Mouse (Mus musculus) MEL (cell line): ENCODE measurements at regions not wholly inside any gene's neighbourhood (a gene's known extent, or its start where the extent isn't known, plus 50 kb on each side); places are given as distances from the start of the nearest gene placed in this dataset.

Source experiments
- DNase-seq: peaks from one replicate; pipeline ENCODE4 v3.0.0; 2011; ENCODE audit warnings: low read depth, low spot score
- H3K27ac ChIP-seq: 2 replicates; pipeline ENCODE4 v1.5.1; 2012; ENCODE audit warnings: low read depth, mild to moderate bottlenecking, control low read depth, low read length, moderate library complexity; ENCODE audit not compliant: control insufficient read depth
- H3K27me3 ChIP-seq, 2 experiments: fragments of 150-350 bp in 1 of 2; sonication (generic) in 1 of 2; 2 replicates each; pipeline ENCODE4 v1.6.1; 2012; ENCODE audit warnings: low read length in 2 of 2, mild to moderate bottlenecking in 2 of 2, improper control_type of control experiment in 1 of 2, moderate library complexity in 1 of 2; ENCODE audit not compliant: insufficient read depth in 2 of 2, control insufficient read depth in 1 of 2
- H3K36me3 ChIP-seq, 2 experiments: 2 replicates each; pipeline ENCODE4 v1.6.1; 2012 to 2014; ENCODE audit warnings: low read length in 2 of 2, improper control_type of control experiment in 1 of 2, inconsistent platforms in 1 of 2, mild to moderate bottlenecking in 1 of 2; ENCODE audit not compliant: insufficient read depth in 2 of 2, control insufficient read depth in 1 of 2
- H3K4me1 ChIP-seq, 2 experiments: fragments of 150-350 bp in 1 of 2; sonication (generic) in 1 of 2; 2 replicates each; pipeline ENCODE4 v1.6.1; 2012; ENCODE audit warnings: low read length in 2 of 2, improper control_type of control experiment in 1 of 2, mild to moderate bottlenecking in 1 of 2; ENCODE audit not compliant: insufficient read depth in 2 of 2, control insufficient read depth in 1 of 2
- H3K4me3 ChIP-seq, 2 experiments: fragments of 150-350 bp in 1 of 2; sonication (generic) in 1 of 2; 2 replicates each; pipeline ENCODE4 v1.5.1; 2012; ENCODE audit warnings: low read depth in 2 of 2, low read length in 2 of 2, mild to moderate bottlenecking in 2 of 2, moderate library complexity in 2 of 2, control low read depth in 1 of 2, improper control_type of control experiment in 1 of 2; ENCODE audit not compliant: control insufficient read depth in 1 of 2, insufficient read depth in 1 of 2
- H3K79me2 ChIP-seq: 2 replicates; pipeline ENCODE4 v1.6.1; 2012; ENCODE audit warnings: mild to moderate bottlenecking, low read length, moderate library complexity; ENCODE audit not compliant: control insufficient read depth, poor library complexity, insufficient read depth
- H3K9ac ChIP-seq: 2 replicates; pipeline ENCODE4 v1.6.1; 2012; ENCODE audit warnings: low read depth, mild to moderate bottlenecking, control low read depth, low read length, moderate library complexity; ENCODE audit not compliant: control insufficient read depth, poor library complexity, severe bottlenecking
- H3K9me3 ChIP-seq: fragments of 150-350 bp; sonication (generic); replicated peaks from 2 replicates; pipeline ENCODE4 v1.6.1; 2012; ENCODE audit warnings: mild to moderate bottlenecking, low read length, improper control_type of control experiment, moderate library complexity; ENCODE audit not compliant: insufficient read depth
- BHLHE40 ChIP-seq: IDR thresholded peaks from 2 replicates; pipeline ENCODE4 v1.6.1; 2012; ENCODE audit warnings: low read depth, mild to moderate bottlenecking, inconsistent platforms, low read length, improper control_type of control experiment, borderline replicate concordance
- CTCF ChIP-seq, 3 experiments: IDR thresholded peaks in 2 of 3; conservative IDR thresholded peaks in 1 of 3; 2 replicates each; pipeline ENCODE4 v1.5.1; 2011 to 2012; ENCODE audit warnings: low read length in 3 of 3, low read depth in 2 of 3, mild to moderate bottlenecking in 2 of 3, improper control_type of control experiment in 1 of 3, inconsistent platforms in 1 of 3, mixed read lengths in 1 of 3, moderate library complexity in 1 of 3; ENCODE audit not compliant: control insufficient read depth in 1 of 3, insufficient read depth in 1 of 3, poor library complexity in 1 of 3, severe bottlenecking in 1 of 3
- E2F4 ChIP-seq: IDR thresholded peaks from 2 replicates; pipeline ENCODE4 v1.6.1; 2011; ENCODE audit warnings: low read depth, low read length, improper control_type of control experiment, borderline replicate concordance
- EP300 ChIP-seq, 2 experiments: IDR thresholded peaks; 2 replicates each; pipeline ENCODE4 v1.6.1; 2011; ENCODE audit warnings: improper control_type of control experiment in 2 of 2, low read length in 2 of 2, low read depth in 1 of 2, mild to moderate bottlenecking in 1 of 2
- ETS1 ChIP-seq: IDR thresholded peaks from 2 replicates; pipeline ENCODE4 v1.6.1; 2012; ENCODE audit warnings: low read depth, mild to moderate bottlenecking, inconsistent platforms, low read length, improper control_type of control experiment, moderate library complexity
- GATA1 ChIP-seq: IDR thresholded peaks from 2 replicates; pipeline ENCODE4 v1.6.1; 2011; ENCODE audit warnings: low read depth, low read length, improper control_type of control experiment
- JUND ChIP-seq: IDR thresholded peaks from 2 replicates; pipeline ENCODE4 v1.6.1; 2011; ENCODE audit warnings: low read depth, mild to moderate bottlenecking, improper control_type of control experiment, low read length
- MAFK ChIP-seq: IDR thresholded peaks from 2 replicates; pipeline ENCODE4 v1.6.1; 2011; ENCODE audit warnings: low read depth, mild to moderate bottlenecking, low read length, improper control_type of control experiment, borderline replicate concordance
- MAX ChIP-seq: IDR thresholded peaks from 2 replicates; pipeline ENCODE4 v1.6.1; 2011; ENCODE audit warnings: low read length, improper control_type of control experiment
- MAZ ChIP-seq: IDR thresholded peaks from 2 replicates; pipeline ENCODE4 v1.6.1; 2012; ENCODE audit warnings: low read depth, mild to moderate bottlenecking, inconsistent platforms, low read length, improper control_type of control experiment
- MEF2A ChIP-seq: IDR thresholded peaks from 2 replicates; pipeline ENCODE4 v1.6.1; 2014; ENCODE audit warnings: low read depth, mild to moderate bottlenecking, inconsistent platforms, low read length, improper control_type of control experiment; ENCODE audit not compliant: poor library complexity, insufficient replicate concordance, severe bottlenecking; ENCODE audit errors: extremely low read depth
- NELFE ChIP-seq: IDR thresholded peaks from 2 replicates; pipeline ENCODE4 v1.6.1; 2011; ENCODE audit warnings: low read depth, low read length, improper control_type of control experiment
- POLR2AphosphoS5 ChIP-seq: IDR thresholded peaks from 2 replicates; pipeline ENCODE4 v1.6.1; 2012; ENCODE audit warnings: low read depth, borderline replicate concordance, mild to moderate bottlenecking, inconsistent platforms, low read length, moderate library complexity, mixed read lengths
- RAD21 ChIP-seq: IDR thresholded peaks from 2 replicates; pipeline ENCODE4 v1.6.1; 2011; ENCODE audit warnings: mild to moderate bottlenecking, low read depth, low read length, improper control_type of control experiment
- TAL1 ChIP-seq: IDR thresholded peaks from 2 replicates; pipeline ENCODE4 v1.6.1; 2012; ENCODE audit warnings: mild to moderate bottlenecking, inconsistent platforms, low read length, moderate library complexity, mixed read lengths
- ZC3H11A ChIP-seq: IDR thresholded peaks from 2 replicates; pipeline ENCODE4 v1.6.1; 2012; ENCODE audit warnings: low read depth, mild to moderate bottlenecking, inconsistent platforms, low read length, improper control_type of control experiment
- ZKSCAN1 ChIP-seq: IDR thresholded peaks from 2 replicates; pipeline ENCODE4 v1.6.1; 2012; ENCODE audit warnings: low read depth, mild to moderate bottlenecking, inconsistent platforms, low read length, improper control_type of control experiment, moderate library complexity

DNA sequence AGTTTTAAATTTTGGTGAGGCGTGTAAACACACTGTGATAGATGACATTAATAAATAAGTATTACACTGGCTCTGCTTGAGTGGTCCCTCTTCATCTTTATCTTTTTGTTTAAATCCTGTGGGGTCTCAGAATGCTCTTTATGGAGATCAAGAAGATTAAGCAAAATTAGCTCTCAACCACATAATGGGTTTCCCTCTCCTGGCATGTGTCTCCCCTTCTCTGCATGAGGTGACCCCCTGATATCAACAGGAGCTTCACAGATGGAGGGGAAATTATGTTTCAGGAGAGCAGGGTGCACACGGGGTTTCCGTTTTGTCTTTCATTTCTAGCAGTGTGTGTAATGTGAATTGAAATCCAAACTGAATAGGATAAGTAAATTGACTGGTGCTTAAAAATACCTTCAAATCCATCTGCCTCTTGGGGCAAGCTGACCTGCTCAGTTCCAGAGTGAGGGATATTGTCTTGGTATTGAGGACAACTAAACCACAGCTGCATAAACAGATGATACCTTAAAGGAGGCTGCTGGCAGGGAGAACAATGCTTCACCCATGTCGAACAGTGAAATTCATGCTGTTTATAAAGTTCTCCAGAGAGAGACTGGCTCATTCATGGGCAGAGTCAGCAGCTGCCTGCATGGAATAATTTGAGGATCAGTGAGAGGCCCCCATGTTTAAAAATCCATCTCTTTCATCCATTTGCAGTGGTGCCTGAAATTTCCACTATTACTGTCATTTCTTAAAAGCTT is 518.3 kb upstream of the Nr2f1 start:
- DNase-seq = no peak
- Histone ChIP-seq H3K4me3 (no peak overlapping the region), H3K27me3 (no peaks in the 10 kb centered on the region), H3K79me2 (no peaks in the 10 kb centered on the region), H3K27ac (no peak overlapping the region), H3K9me3 (no peaks in the 10 kb centered on the region), H3K4me1 (no peaks in the 10 kb centered on the region), H3K36me3 (no peaks in the 10 kb centered on the region), H3K9ac (no peak overlapping the region)
- TF ChIP-seq ZKSCAN1 (no peak), ZC3H11A (no peak), MAX (no peak), NELFE (no peak), GATA1 (no peak), ETS1 (no peak), EP300 (IDR thresholded peaks at IDR 0.05; ENCODE audit: low read depth in 1 of 2, low read length in 2 of 2) (no peak), MAFK (no peak), TAL1 (no peak), CTCF (IDR thresholded peaks at IDR 0.05 in 2 of 3, conservative IDR thresholded peaks at IDR 0.05 in 1 of 3; ENCODE audit: control insufficient read depth in 1 of 3, insufficient read depth in 1 of 3, low read depth in 2 of 3, low read length in 3 of 3, poor library complexity in 1 of 3, severe bottlenecking in 1 of 3) (no peak), E2F4 (no peak), MEF2A (no peak), POLR2AphosphoS5 (no peak)

DNA sequence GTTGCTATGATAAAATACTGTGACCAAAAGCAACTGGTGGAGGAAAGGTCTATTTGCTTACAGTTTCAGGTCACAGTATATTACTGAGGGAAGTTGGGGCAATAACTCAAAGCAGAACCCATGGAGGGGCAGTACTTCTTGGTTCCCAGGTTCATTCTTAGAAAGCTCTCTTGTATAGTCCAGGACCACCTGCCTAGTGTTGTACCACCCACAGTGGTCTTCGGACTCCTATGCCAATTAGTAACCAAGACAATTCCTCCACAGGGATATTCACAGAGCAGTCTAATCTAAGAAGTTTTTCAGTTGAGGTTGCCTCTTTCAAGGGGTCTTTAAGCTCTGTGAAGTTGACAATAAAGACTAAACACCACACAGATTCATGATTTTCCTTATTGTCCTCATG is 517.6 kb upstream of the Nr2f1 start:
- no peaks in the 10 kb centered on the region for H3K4me1 ChIP-seq
- no peaks in the 10 kb centered on the region for H3K36me3 ChIP-seq
- no peaks in the 10 kb centered on the region for H3K79me2 ChIP-seq
- no peak overlapping the region for H3K9ac ChIP-seq
- TF ChIP-seq BHLHE40 (no peak), POLR2AphosphoS5 (no peak), GATA1 (no peak), JUND (no peak), MAZ (no peak), MEF2A (no peak), RAD21 (no peak)
- no peak overlapping the region for H3K27ac ChIP-seq
- DNase-seq = no peak
- H3K27me3 ChIP-seq = no peaks in the 10 kb centered on the region
- no peak overlapping the region for H3K4me3 ChIP-seq
- H3K9me3 ChIP-seq = no peaks in the 10 kb centered on the region
